Mouse (Mus musculus) heart, postnatal 0 days (tissue): ENCODE data around the gene Apba3. TPM values are rescaled to one million over a fixed set of nuclear protein-coding genes. Genes with fewer than 3 reads are reported as not detected.

Experiments
- ATAC-seq: fragments of 200-750 bp; cut with Nextera tagmentation; 2 replicates; pipeline ENCODE4 v1.8.0; 2017; ENCODE audit warnings: low read depth, moderate number of reproducible peaks, moderate library complexity; ENCODE audit not compliant: insufficient read depth
- DNase-seq: peaks from one replicate; pipeline ENCODE4 v3.0.0-alpha.2; 2016; ENCODE audit warnings: low spot score
- H3K27ac ChIP-seq: fragments of 300-500 bp; sonication (generic); 2 replicates; pipeline ENCODE4 v1.5.1; 2014; ENCODE audit warnings: low read depth, mild to moderate bottlenecking
- H3K27me3 ChIP-seq: fragments of 300-500 bp; sonication (generic); 2 replicates; pipeline ENCODE4 v1.6.1; 2014; ENCODE audit warnings: low read length, mixed read lengths; ENCODE audit not compliant: control insufficient read depth, insufficient read depth
- H3K36me3 ChIP-seq: fragments of 300-500 bp; sonication (generic); replicated peaks from 2 replicates; pipeline ENCODE4 v1.6.1; 2014; ENCODE audit warnings: low read length, mixed read lengths; ENCODE audit not compliant: control insufficient read depth, insufficient read depth
- H3K4me1 ChIP-seq: fragments of 300-500 bp; sonication (generic); 2 replicates; pipeline ENCODE4 v1.6.1; 2014; ENCODE audit warnings: antibody characterized with exemption; ENCODE audit not compliant: control insufficient read depth, insufficient read depth
- H3K4me2 ChIP-seq: fragments of 300-500 bp; sonication (generic); 2 replicates; pipeline ENCODE4 v1.6.1; 2014; ENCODE audit warnings: low read depth, mild to moderate bottlenecking, low read length, moderate library complexity
- H3K4me3 ChIP-seq: fragments of 300-500 bp; sonication (generic); 2 replicates; pipeline ENCODE4 v1.5.1; 2014; ENCODE audit warnings: low read depth, low read length
- H3K9ac ChIP-seq: fragments of 300-500 bp; sonication (generic); replicated peaks from 2 replicates; pipeline ENCODE4 v1.6.1; 2014; ENCODE audit warnings: low read depth, low read length, mixed read lengths
- H3K9me3 ChIP-seq: fragments of 300-500 bp; sonication (generic); replicated peaks from 2 replicates; pipeline ENCODE4 v1.6.1; 2016; ENCODE audit warnings: low read length; ENCODE audit not compliant: control insufficient read depth
- CTCF ChIP-seq: IDR thresholded peaks from 2 replicates; pipeline ENCODE4 v1.5.1; 2016; ENCODE audit warnings: antibody characterized with exemption, control low read depth, low read depth
- EP300 ChIP-seq: IDR thresholded peaks from 2 replicates; pipeline ENCODE4 v1.6.1; 2016; ENCODE audit warnings: antibody characterized with exemption, low read depth
- WGBS: fragments of 180-500 bp; shearing (Covaris S2); extraction: QIAGEN DNeasy Blood & Tissue Kit; methylation state at CpG from one replicate; pipeline ENCODE4 v1.1.7; 2014; 5-methylcytosine and 5-hydroxymethylcytosine counted together
- polyA plus RNA-seq: library from polyadenylated mRNA; unstranded; fragments of >200 nt; fragmentation: Nextera tagmentation; extraction: Ambion mirVana; gene quantifications from 2 replicates; pipeline ENCODE4 v1.2.1, GENCODE M21; 2015
- total RNA-seq: library from RNA; depleted of rRNA; stranded (reverse); fragments of >200 nt; gene quantifications from 2 replicates; pipeline ENCODE4 v1.2.3, GENCODE M21; 2014; ENCODE audit warnings: low replicate concordance

The Apba3 gene
- total and polyA plus RNA-seq, 2 experiments from 2014 or later, result 45.2 to 114 TPM

- DNase-seq, result no peak
- Histone ChIP-seq H3K27ac (no peak overlapping the region), H3K27me3 (peaks cover 18% of the 10 kb centered on the region), H3K4me1 (no peaks in the 10 kb centered on the region), H3K36me3 (peaks cover 12% of the 10 kb centered on the region), H3K4me3 (no peak overlapping the region), H3K9ac (no peak overlapping the region), H3K9me3 (no peaks in the 10 kb centered on the region), H3K4me2 (no peak overlapping the region)
- TF ChIP-seq CTCF (no peak), EP300 (no peak)
- WGBS, result 63% methylated on average over 22 of the region's 22 CpGs
- ATAC-seq, result no peak
Observed at GRCm38 (mm10) chr10:81277676-81278075, 10.9 kb downstream of the Apba3 start.

- H3K27me3 ChIP-seq, result peaks cover 34% of the 10 kb centered on the region
- no peak overlapping the region for H3K4me2 ChIP-seq
- no peaks in the 10 kb centered on the region for H3K4me1 ChIP-seq
- no peak for TF ChIP-seq EP300
- no peak for TF ChIP-seq CTCF
- no peaks in the 10 kb centered on the region for H3K9me3 ChIP-seq
- no peaks in the 10 kb centered on the region for H3K36me3 ChIP-seq
- WGBS, result 31% methylated on average over 10 of the region's 10 CpGs
- no peak overlapping the region for H3K27ac ChIP-seq
- H3K4me3 ChIP-seq, result no peak overlapping the region
- H3K9ac ChIP-seq, result no peak overlapping the region
- ATAC-seq, result no peak
- DNase-seq, result no peak
Observed at GRCm38 (mm10) chr10:81279496-81279895, 12.7 kb downstream of the Apba3 start.

GRCm38 (mm10) chr10:81284189-81284588 lies 17.4 kb downstream of the Apba3 start:
- DNase-seq (no peak), ATAC-seq (no peak)
- TF ChIP-seq EP300, result no peak
- TF ChIP-seq CTCF, result no peak
- 0 out of 2 replicates have a peak, but pooled peaks cover 4% of the 10 kb centered on the region for H3K4me1 ChIP-seq
- H3K4me3 ChIP-seq, result no peak overlapping the region
- H3K36me3 ChIP-seq, result no peaks in the 10 kb centered on the region
- H3K9ac ChIP-seq, result no peak overlapping the region
- H3K9me3 ChIP-seq, result no peaks in the 10 kb centered on the region
- H3K4me2 ChIP-seq, result no peak overlapping the region
- H3K27me3 ChIP-seq, result peaks cover 45% of the 10 kb centered on the region
- H3K27ac ChIP-seq, result no peak overlapping the region
- WGBS, result 55% methylated on average over 6 of the region's 6 CpGs

- no peaks in the 10 kb centered on the region for H3K9me3 ChIP-seq
- H3K9ac ChIP-seq, result no peak overlapping the region
- WGBS, result 17% methylated on average over 17 of the region's 17 CpGs
Observed at GRCm38 (mm10) chr10:81284719-81285118, 18.0 kb downstream of the Apba3 start.

GRCm38 (mm10) chr10:81285694-81286450 lies 19.1 kb downstream of the Apba3 start:
- H3K9ac ChIP-seq, result peak overlapping the region; percentile 35; the same call in 1 of the 2 replicates
- H3K4me2 ChIP-seq, result peak overlapping the region; percentile 84
- H3K36me3 ChIP-seq, result no peaks in the 10 kb centered on the region
- H3K27ac ChIP-seq, result no peak overlapping the region
- WGBS, result 2% methylated on average over 53 of the region's 54 CpGs
- DNase-seq, result peak; percentile 83
- no peaks in the 10 kb centered on the region for H3K9me3 ChIP-seq
- peaks cover 45% of the 10 kb centered on the region for H3K27me3 ChIP-seq
- H3K4me1 ChIP-seq, result 0 out of 2 replicates have a peak, but pooled peaks cover 7% of the 10 kb centered on the region
- TF ChIP-seq EP300 (peak; percentile 87), CTCF (peak; percentile 3; the same call in 1 of the 2 replicates)
- peak; percentile 81 for ATAC-seq
- peak overlapping the region; percentile 48 for H3K4me3 ChIP-seq

More at GRCm38 (mm10) chr10:81284719-81285118, 18.0 kb downstream of the Apba3 start:
- no peak for ATAC-seq
- H3K4me2 ChIP-seq, result no peak overlapping the region
- H3K4me3 ChIP-seq, result peak overlapping the region; percentile 48; the same call in 1 of the 2 replicates
- TF ChIP-seq EP300, result no peak
- TF ChIP-seq CTCF, result no peak
- 0 out of 2 replicates have a peak, but pooled peaks cover 4% of the 10 kb centered on the region for H3K4me1 ChIP-seq
- no peak for DNase-seq
- H3K27me3 ChIP-seq, result peaks cover 46% of the 10 kb centered on the region
- no peaks in the 10 kb centered on the region for H3K36me3 ChIP-seq
- no peak overlapping the region for H3K27ac ChIP-seq
